Mouse (Mus musculus) embryonic facial prominence, embryonic 10.5 days (tissue): ENCODE measurements around the gene Apobec1. TPM values are rescaled to one million over a fixed set of nuclear protein-coding genes. Genes with fewer than 3 reads are reported as not detected.

Source experiments
- DNase-seq: peaks from one replicate; pipeline ENCODE4 v3.0.0-alpha.2; 2017; ENCODE audit warnings: low spot score
- H3K27ac ChIP-seq: fragments of 300-500 bp; sonication (generic); replicated peaks from 2 replicates; pipeline ENCODE4 v1.5.1; 2016; ENCODE audit warnings: mild to moderate bottlenecking
- H3K27me3 ChIP-seq: fragments of 300-500 bp; sonication (generic); replicated peaks from 2 replicates; pipeline ENCODE4 v1.6.1; 2016; ENCODE audit warnings: low read depth, mild to moderate bottlenecking; ENCODE audit not compliant: poor library complexity, severe bottlenecking
- H3K36me3 ChIP-seq: fragments of 300-500 bp; sonication (generic); replicated peaks from 2 replicates; pipeline ENCODE4 v1.6.1; 2016; ENCODE audit warnings: mild to moderate bottlenecking, moderate library complexity
- H3K4me1 ChIP-seq: fragments of 300-500 bp; sonication (generic); 2 replicates; pipeline ENCODE4 v1.6.1; 2016
- H3K4me3 ChIP-seq: fragments of 300-500 bp; sonication (generic); 2 replicates; pipeline ENCODE4 v1.5.1; 2016; ENCODE audit warnings: mild to moderate bottlenecking, moderate library complexity
- H3K9me3 ChIP-seq: fragments of 300-500 bp; sonication (generic); 2 replicates; pipeline ENCODE4 v1.6.1; 2016; ENCODE audit warnings: mild to moderate bottlenecking
- WGBS: fragments of 180-500 bp; shearing (Covaris S2); methylation state at CpG from one replicate; pipeline ENCODE4 v1.1.7; 2016; 5-methylcytosine and 5-hydroxymethylcytosine counted together
- polyA plus RNA-seq: library from polyadenylated mRNA; unstranded; fragments of >200 nt; fragmentation: Nextera tagmentation; extraction: Ambion mirVana; gene quantifications from 2 replicates; pipeline ENCODE4 v1.2.1, GENCODE M21; 2016

Apobec1 gene
- polyA plus RNA-seq, 1 experiment from 2014 or later: 0.96 TPM

DNA sequence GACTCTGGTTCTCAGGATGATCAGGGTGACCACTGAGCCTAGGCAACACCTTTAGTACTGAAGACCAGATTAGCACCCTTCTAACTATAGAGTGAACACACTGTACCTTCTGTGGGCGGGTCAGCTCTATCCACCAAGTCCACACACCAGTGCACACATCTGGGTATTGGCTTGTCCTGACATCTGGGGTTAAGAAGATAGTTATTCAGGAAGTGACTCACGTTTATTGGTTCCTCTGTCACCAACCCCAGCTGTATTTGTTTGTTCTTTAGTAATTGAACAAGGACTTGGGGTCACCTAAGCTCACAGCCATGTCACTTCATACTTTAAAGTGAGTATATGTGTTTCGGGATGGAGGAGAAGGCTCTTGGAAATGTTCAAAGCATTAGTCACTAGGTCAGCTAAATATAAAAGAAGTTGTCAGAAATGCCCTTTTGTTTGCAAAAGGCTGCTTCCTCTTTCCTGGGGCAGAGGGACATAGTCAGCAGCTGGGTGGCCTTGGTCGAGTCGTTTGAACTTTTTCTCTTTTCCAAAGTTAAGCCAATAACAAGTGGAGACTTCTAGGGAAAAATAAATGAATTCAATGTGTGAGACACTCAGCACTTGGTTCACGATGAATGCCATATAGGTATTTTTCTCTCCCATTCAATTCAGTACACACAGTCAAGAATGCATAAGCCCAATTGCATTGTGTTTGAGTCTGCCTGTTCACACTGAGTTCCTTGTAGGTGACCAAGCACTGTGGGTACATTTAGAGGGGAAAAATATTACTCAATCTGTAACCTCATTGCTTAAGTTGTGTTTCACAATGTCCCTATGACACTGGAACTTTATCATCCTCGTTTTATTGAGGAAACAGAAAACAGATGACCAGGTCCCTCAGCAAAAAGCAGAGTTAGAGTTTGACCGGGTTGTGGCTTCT, 31.3 kb downstream of the Apobec1 start:
- DNase-seq: no peak
- Histone ChIP-seq H3K4me1 (no peaks in the 10 kb centered on the region), H3K4me3 (no peak overlapping the region), H3K9me3 (no peaks in the 10 kb centered on the region), H3K27ac (no peak overlapping the region), H3K36me3 (no peaks in the 10 kb centered on the region), H3K27me3 (no peaks in the 10 kb centered on the region)
- 62% methylated on average over 8 of the region's 8 CpGs for WGBS

DNA sequence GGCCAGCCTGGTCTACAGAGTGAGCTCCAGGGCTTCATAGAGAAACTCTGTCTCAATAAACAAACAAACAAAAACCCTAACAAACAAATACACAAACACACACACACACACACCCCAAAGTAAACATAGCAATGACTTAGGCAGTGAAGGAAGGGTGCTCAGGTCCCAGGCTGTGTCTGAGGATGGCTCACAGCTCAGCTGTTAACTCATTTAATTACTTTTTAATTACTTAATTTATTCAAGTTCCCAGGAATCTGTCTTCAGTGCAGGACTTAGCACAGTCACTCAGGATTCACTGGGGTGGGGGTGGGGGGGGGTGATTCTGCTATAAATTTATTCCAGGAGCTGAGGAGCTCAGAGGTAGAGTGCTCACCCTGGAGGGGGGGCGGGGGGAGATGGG, 32.5 kb downstream of the Apobec1 start:
- H3K4me1 ChIP-seq: no peaks in the 10 kb centered on the region
- DNase-seq: no peak
- no peak overlapping the region for H3K27ac ChIP-seq
- H3K4me3 ChIP-seq: no peak overlapping the region
- no peaks in the 10 kb centered on the region for H3K36me3 ChIP-seq
- H3K27me3 ChIP-seq: no peaks in the 10 kb centered on the region
- H3K9me3 ChIP-seq: no peaks in the 10 kb centered on the region
- WGBS: 65% methylated on average over 1 of the region's 1 CpGs

DNA sequence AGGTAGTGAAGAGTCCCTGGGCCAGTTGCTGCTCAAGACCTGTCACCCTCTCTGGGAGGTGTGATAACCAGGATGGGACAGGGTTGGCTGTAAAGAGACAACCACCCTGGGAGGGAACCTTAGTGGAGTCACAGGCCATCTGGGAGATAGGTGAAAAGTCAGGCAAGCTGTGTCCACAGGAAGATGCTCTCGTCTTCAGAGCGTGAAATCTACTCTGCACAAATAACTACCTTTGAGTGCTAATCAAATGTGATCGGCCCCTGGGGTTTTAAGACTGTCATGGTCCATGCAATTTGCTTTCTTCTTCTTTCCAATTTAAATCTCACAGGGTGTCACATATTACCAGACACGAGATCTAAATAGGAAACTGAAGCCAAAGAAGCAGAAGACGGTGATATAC, 33.1 kb downstream of the Apobec1 start:
- Histone ChIP-seq H3K4me3 (no peak overlapping the region), H3K9me3 (no peaks in the 10 kb centered on the region), H3K36me3 (no peaks in the 10 kb centered on the region), H3K27me3 (no peaks in the 10 kb centered on the region), H3K27ac (no peak overlapping the region), H3K4me1 (no peaks in the 10 kb centered on the region)
- 67% methylated on average over 5 of the region's 5 CpGs for WGBS
- no peak for DNase-seq

GRCm38 (mm10) chr6:122565070-122565784, 37.0 kb downstream of the Apobec1 start:
- H3K4me3 ChIP-seq: no peak overlapping the region
- no peaks in the 10 kb centered on the region for H3K36me3 ChIP-seq
- peaks cover 4% of the 10 kb centered on the region; the same call in 1 of the 2 replicates for H3K4me1 ChIP-seq
- no peaks in the 10 kb centered on the region for H3K9me3 ChIP-seq
- no peak overlapping the region for H3K27ac ChIP-seq
- 88% methylated on average over 9 of the region's 9 CpGs for WGBS
- DNase-seq: no peak
- H3K27me3 ChIP-seq: peaks cover 22% of the 10 kb centered on the region

DNA sequence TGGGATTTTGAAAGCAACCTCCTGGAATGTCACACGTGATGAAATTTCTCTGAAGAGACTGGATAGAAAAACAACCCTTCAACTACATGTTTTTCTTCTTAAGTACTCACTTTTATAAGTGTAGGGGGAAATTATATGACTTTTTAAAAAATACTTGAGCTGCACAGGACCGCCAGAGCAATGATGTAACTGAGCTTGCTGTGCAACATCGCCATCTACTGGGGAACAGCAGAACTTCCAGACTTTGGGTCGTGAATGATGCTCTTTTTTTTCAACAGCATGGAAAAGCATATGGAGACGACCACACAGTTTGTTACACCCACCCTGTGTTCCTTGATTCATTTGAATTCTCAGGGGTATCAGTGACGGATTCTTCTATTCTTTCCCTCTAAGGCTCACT, 39.8 kb downstream of the Apobec1 start:
- no peaks in the 10 kb centered on the region for H3K36me3 ChIP-seq
- peaks cover 22% of the 10 kb centered on the region for H3K27me3 ChIP-seq
- H3K9me3 ChIP-seq: no peaks in the 10 kb centered on the region
- DNase-seq: peak; percentile 68
- H3K4me1 ChIP-seq: peaks cover 12% of the 10 kb centered on the region
- no peak overlapping the region for H3K27ac ChIP-seq
- no peak overlapping the region for H3K4me3 ChIP-seq
- WGBS: 3% methylated on average over 6 of the region's 6 CpGs

- H3K4me3 ChIP-seq: no peak overlapping the region
Observed at GRCm38 (mm10) chr6:122561005-122561404, 41.2 kb downstream of the Apobec1 start.

GRCm38 (mm10) chr6:122560427-122560826, 41.8 kb downstream of the Apobec1 start:
- no peak overlapping the region for H3K27ac ChIP-seq
- WGBS: 14% methylated on average over 17 of the region's 17 CpGs
- peaks cover 12% of the 10 kb centered on the region for H3K4me1 ChIP-seq
- DNase-seq: peak; percentile 82
- peaks cover 30% of the 10 kb centered on the region for H3K27me3 ChIP-seq
- H3K9me3 ChIP-seq: no peaks in the 10 kb centered on the region
- H3K4me3 ChIP-seq: peak overlapping the region; percentile 40
- no peaks in the 10 kb centered on the region for H3K36me3 ChIP-seq

More at GRCm38 (mm10) chr6:122561005-122561404, 41.2 kb downstream of the Apobec1 start:
- Histone ChIP-seq H3K4me1 (peaks cover 12% of the 10 kb centered on the region), H3K36me3 (no peaks in the 10 kb centered on the region), H3K9me3 (no peaks in the 10 kb centered on the region), H3K27me3 (peaks cover 25% of the 10 kb centered on the region), H3K27ac (no peak overlapping the region)
- no peak for DNase-seq
- WGBS: 83% methylated on average over 20 of the region's 20 CpGs

DNA sequence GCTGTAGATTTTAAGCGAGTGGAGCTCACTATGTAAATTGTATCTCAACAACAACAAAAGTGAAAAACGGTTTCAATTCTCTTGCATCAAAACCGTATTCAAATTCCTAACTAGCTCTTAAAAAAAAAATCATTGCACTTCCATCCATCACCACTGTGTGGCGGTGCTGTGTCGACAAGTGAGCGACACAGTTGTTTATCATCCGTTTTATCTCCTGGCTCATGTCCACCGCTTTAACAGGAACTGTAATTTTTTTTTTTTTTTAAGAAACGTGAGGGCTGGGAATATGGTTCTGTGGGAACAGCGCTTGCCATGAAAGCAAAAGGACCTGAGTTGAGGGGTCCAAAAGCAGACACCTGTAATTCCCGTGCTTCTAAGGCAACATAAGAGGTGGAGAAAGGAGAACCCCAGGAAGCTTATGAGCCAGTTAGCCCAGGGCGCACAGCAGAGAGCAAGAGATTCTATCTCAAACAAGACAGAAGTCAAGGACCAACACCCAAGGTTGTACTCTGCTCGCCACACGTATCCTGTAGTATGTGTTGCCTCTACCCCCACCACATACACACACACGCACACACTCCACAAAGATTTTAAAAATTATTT, 45.2 kb downstream of the Apobec1 start:
- H3K36me3 ChIP-seq: no peaks in the 10 kb centered on the region
- DNase-seq: peak; percentile 39
- peaks cover 22% of the 10 kb centered on the region for H3K27me3 ChIP-seq
- 0 out of 2 replicates have a peak overlapping the region, but pooled peaks have one; percentile 23 for H3K4me3 ChIP-seq
- H3K27ac ChIP-seq: no peak overlapping the region
- no peaks in the 10 kb centered on the region for H3K9me3 ChIP-seq
- WGBS: 26% methylated on average over 15 of the region's 15 CpGs
- H3K4me1 ChIP-seq: peaks cover 12% of the 10 kb centered on the region

DNA sequence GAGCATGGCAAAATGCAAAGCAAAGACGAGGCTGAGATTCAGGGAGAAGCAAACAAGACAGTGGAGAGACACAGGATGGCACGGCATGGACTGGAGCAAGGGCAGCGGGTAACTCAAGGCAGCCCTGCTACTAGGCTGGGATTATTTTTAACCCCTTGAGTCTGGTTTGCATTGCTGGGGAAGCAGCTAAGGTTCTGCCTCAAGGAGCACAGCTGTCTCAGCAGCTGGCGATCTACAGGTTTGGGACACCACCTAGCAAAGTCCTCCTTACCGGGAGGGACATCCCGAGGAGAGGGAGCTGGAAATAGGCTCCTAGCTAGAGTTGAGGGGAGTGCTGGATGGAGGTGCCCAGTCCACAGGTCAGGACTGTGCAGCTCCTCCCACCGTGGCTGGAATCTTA, 47.0 kb downstream of the Apobec1 start:
- H3K4me1 ChIP-seq: peaks cover 9% of the 10 kb centered on the region
- 48% methylated on average over 7 of the region's 7 CpGs for WGBS
- H3K9me3 ChIP-seq: no peaks in the 10 kb centered on the region
- no peak overlapping the region for H3K27ac ChIP-seq
- peaks cover 8% of the 10 kb centered on the region for H3K27me3 ChIP-seq
- no peak overlapping the region for H3K4me3 ChIP-seq
- H3K36me3 ChIP-seq: no peaks in the 10 kb centered on the region
- DNase-seq: no peak

- H3K9me3 ChIP-seq: no peaks in the 10 kb centered on the region
- H3K4me3 ChIP-seq: no peak overlapping the region
- no peaks in the 10 kb centered on the region for H3K36me3 ChIP-seq
- WGBS: 90% methylated on average over 6 of the region's 6 CpGs
- H3K4me1 ChIP-seq: no peaks in the 10 kb centered on the region; the same call in 1 of the 2 replicates
- no peak for DNase-seq
- peaks cover 8% of the 10 kb centered on the region for H3K27me3 ChIP-seq
- H3K27ac ChIP-seq: no peak overlapping the region
Observed at GRCm38 (mm10) chr6:122554102-122554501, 48.1 kb downstream of the Apobec1 start.

- H3K4me3 ChIP-seq: no peak within 1 kb of the TSS
- H3K27ac ChIP-seq: no peak within 1 kb of the TSS
- no peaks in the 10 kb centered on the region for H3K36me3 ChIP-seq
- no peaks in the 10 kb centered on the region for H3K9me3 ChIP-seq
- no peaks in the 10 kb centered on the region; the same call in 1 of the 2 replicates for H3K4me1 ChIP-seq
- DNase-seq: no peak
- WGBS: 59% methylated on average over 9 of the region's 9 CpGs
- peaks cover 8% of the 10 kb centered on the region for H3K27me3 ChIP-seq
Observed at GRCm38 (mm10) chr6:122553606-122554005, 48.6 kb downstream of the Apobec1 start, which contains the start of gene Aicda. Gene Aicda (plus strand): TSS chr6:122553801.

DNA sequence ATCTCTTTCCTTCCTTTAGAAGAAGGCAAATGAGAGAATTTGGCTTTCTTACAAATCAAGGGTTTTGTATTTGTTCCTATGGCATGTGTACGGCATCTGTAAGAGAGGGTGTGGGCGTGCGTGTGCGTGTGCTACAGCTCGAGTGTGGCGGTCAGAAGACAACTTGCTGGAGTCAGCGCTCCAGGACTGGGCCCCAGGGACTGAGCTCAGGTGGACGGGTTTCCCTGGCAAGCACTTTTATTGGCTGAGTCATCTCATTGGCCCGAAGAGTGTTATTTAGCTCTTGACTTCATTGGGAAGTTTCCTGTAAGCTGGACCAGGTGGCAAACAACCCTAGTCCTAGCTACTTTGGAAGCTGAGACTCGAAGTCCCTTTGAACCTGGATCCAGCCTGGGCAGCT, 56.3 kb downstream of the Apobec1 start:
- Histone ChIP-seq H3K27me3 (no peaks in the 10 kb centered on the region), H3K9me3 (no peaks in the 10 kb centered on the region), H3K4me3 (no peak overlapping the region), H3K4me1 (no peaks in the 10 kb centered on the region), H3K27ac (no peak overlapping the region), H3K36me3 (no peaks in the 10 kb centered on the region)
- DNase-seq: no peak
- 82% methylated on average over 10 of the region's 10 CpGs for WGBS
